Mouse (Mus musculus) ovary, adult 18-20 months (tissue): ENCODE data around the gene Fam217b.

Experiments
- DNase-seq: peaks from one replicate; pipeline ENCODE4 v3.0.0; 2022; ENCODE audit warnings: low spot score, mixed read lengths

The Fam217b gene

GRCm38 (mm10) chr2:178414261-178415149, at the start of gene Fam217b, which contains the start of gene Ppp1r3d:
TSS of gene Fam217b (plus strand) at chr2:178414524.
TSS of gene Ppp1r3d (minus strand) at chr2:178414472.
- no peak for DNase-seq

- no peak for DNase-seq
Observed at GRCm38 (mm10) chr2:178407053-178407815, 7.1 kb upstream of the Fam217b start, which contains the start of gene Sycp2. TSS of gene Sycp2 (minus strand) at chr2:178407685.

GRCm38 (mm10) chr2:178409024-178409423, 5.3 kb upstream of the Fam217b start:
- no peak for DNase-seq

DNA sequence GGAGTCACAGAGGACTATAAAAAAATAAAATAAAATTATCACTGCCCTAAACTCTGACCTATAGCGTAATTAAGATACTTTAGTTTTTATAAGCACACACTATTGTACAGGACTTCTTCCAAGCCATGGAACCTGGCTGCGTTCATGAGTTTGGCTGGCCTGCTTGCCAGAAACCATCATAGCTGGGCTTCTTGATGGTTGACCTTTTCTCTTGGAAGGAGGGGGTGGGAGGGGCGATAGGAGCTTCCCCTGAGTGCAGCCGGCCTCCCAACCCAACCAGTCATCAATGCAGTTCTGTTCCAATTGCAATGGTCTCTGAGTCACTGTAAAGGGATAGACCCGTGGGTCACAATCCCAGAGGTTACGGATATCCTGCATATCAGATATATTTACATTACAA, 4.0 kb upstream of the Fam217b start:
- no peak for DNase-seq

DNA sequence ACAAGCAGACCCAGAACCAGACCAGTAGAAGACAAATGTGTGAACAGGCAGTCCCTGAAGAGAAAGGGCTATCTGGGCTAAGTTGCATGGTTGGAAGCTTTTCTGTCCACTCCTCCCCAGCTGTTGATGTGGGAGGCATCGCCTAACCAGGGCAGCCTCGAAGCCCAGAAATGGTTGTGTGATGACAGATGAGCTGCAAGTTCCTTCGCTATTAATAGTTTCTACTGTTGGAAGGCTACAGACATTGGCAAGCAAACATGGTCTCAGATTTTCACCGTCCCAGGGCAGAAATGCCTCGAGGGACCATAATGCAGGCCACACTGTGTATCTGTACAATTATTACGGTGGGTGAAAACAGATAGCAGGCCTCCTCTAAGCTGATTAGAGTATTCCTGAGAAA, 1.7 kb upstream of the Fam217b start:
- no peak for DNase-seq

DNA sequence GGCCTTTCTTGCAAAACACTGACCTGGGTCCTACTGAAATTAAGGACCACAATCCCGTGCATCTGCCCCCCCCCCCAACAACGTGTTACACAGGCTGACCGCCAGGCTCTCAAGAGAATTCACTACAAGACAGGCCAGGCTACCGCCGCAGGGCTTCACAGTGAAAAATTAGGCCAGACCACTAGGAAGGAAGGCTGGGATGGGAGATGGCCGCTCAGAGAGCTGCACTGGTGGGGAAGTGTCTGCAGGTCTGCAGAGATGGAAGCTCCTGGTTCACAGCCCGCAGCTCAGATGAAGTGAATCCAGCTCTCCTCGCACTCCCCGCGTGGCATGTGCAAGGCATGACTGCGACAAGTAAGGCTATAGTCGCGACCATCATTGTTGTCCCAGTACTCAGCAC, 1.2 kb upstream of the Fam217b start:
- no peak for DNase-seq

GRCm38 (mm10) chr2:178413481-178414260, 653 bp upstream of the Fam217b start:
- DNase-seq = no peak

DNA sequence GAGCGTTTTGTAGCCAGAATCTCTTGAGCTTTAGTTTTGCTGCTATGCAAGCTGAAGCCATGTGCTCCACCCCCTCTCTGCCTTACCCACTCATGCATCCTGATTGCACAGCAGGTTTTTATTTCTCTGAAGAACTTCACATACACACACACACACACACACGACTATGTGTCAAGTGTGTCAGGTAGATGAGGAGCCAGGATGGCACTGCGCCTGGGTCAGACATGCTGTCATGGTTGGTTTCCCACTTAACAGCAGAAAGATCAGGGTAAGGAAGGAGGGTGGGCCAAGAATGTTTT, 775 bp downstream of the Fam217b start:
- DNase-seq = no peak

- DNase-seq = no peak
Observed at GRCm38 (mm10) chr2:178416427-178416826, 2.1 kb downstream of the Fam217b start.

DNA sequence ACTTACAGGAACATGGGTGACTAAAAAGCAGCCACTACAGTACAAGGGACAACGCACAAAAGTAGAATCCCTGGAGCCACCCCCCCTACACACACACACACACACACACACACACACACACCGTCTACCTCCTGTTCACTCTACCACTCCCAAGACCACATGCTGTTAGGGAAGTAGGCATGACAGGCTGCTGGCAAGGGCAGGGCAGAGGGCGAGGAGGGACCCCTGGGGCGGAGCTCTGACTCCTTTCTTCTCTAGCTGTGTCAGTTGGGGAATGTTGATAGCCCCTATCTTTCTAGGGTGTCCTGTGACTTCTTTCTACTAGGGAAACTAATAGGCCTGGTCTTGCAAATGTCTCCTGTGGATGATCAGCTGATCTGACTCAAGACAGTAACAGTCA, 2.6 kb downstream of the Fam217b start:
- no peak for DNase-seq

GRCm38 (mm10) chr2:178420576-178420975, 6.3 kb downstream of the Fam217b start:
- DNase-seq = no peak

GRCm38 (mm10) chr2:178421603-178422002, 7.3 kb downstream of the Fam217b start:
- DNase-seq = no peak

- no peak for DNase-seq
Observed at GRCm38 (mm10) chr2:178422186-178422585, 7.9 kb downstream of the Fam217b start.

GRCm38 (mm10) chr2:178423223-178423622, 8.9 kb downstream of the Fam217b start:
- no peak for DNase-seq

DNA sequence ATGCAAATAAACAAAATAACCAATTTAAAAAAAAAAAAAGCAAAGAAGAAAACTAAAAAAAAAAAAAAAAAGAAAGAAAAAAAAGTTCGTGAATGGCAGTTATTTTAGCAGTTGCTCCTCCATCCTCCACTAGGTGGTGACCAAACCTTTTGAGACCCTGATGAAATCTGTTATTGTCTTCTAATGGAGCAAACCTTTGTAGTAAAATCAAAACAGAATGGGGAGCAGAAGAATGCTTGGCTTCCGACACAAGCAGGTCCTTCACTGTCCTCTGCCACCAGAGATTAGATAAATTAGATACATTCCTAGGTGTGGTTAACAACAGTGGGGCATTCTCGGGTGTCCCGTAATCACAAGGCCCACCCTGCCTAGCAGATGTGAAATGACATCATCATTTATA, 11.9 kb downstream of the Fam217b start:
- no peak for DNase-seq

GRCm38 (mm10) chr2:178427181-178427580, 12.9 kb downstream of the Fam217b start:
- DNase-seq = no peak

DNA sequence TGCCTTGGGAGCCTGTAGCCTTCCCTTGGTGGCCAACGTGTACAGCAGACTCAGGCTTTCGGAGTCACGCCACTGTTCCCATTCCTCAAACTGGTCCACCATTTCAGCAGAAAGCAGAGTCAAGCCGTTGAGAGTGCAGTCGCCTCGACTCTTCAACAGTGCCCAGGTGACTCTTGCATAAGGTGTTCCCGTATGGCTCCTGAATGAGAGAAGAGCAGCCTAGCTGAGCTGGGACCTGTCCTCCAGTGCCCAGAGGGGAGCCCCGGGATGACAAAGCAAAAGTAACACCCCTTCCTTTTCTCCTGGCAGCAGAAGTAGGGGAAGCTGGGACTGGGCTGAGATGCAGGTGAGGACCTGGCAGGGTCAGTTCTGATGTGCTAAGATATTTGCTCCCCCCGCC, 13.9 kb downstream of the Fam217b start:
- no peak for DNase-seq

DNA sequence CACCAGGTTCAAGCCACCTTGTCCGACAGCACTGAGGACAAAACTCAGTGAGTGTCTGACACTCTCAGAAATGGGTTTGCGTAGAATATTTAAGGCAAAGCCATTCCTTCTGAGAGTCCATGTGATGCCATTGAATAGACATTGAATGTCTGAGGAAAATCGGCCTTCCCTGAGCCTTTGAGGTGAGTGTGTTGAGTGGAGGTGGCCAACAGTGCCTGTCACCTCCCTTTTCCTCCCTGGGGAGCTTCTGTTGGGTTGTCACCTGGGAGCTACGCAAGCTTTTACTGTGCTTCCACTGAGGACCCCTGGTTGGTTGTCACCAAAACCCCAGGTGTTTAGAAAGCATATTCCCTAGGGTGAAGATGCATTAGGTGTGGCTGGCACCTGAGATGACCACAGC, 14.4 kb downstream of the Fam217b start:
- DNase-seq = no peak

DNA sequence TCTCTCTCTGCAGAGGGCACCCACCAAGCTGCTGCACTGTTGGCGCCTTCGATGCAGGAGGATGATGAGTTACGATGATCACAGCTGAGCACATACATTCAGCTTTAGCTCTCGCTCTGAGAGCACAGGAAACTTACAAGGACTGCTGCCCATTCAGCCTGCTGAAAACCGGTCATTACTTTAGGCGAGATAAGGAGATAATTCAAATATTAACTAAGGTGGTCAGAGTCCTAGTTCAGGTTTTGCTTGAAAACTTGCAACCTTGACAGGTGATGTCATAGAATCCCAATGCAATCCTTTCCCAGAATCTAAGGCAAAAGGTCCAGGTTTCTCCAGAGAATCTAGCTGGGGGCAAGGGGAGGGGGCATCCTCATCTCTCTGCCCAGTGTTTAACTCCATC, 15.1 kb downstream of the Fam217b start:
- no peak for DNase-seq

DNA sequence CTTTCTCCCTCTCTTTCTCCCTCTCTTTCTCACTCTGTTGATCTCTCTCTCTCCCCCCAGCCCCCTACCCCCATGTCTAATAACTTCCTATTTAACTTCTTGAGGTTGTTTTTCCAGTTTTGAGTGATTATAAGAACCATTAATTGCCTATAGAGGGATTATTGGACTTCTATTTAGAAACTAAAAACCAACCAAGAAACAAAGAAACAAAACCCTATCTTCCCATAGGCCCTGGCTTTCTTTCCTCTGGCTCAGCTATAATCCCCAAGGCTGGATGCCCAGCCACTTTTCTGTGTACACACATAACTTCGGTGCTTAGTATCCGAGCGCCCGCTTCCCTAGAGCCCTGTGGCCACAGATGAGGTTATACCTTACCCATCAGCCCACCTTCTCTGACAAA, 15.9 kb downstream of the Fam217b start, which contains the start of gene Cdh26:
Cdh26 (plus strand) TSS at position 301 of the 400 bp plus-strand sequence.
- DNase-seq = no peak

DNA sequence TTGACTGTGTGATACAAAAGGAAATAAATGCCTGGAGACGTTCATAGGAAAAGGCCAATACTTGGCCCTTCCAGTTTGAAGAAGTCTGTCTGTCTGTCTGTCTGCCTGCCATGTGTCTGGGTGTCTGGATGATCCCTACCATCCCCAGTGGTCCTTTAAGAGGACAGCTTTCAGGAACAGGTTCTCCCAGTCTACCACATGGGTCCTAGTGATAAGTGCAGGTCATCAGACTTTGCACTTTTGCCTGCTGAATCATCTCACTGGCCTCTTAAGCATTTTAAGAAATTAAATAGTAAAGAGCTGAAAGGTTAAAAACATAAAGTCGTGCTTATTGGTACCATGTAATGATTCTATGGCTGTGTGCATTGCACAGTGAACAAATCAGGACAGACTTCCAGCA, 19.2 kb downstream of the Fam217b start:
- DNase-seq = no peak

- no peak for DNase-seq
Observed at GRCm38 (mm10) chr2:178433903-178434302, 19.6 kb downstream of the Fam217b start.
